Mouse (Mus musculus) hindbrain, embryonic 14.5 days (tissue): Measurements from ENCODE around the gene Wdr38. TPM values are rescaled to one million over a fixed set of nuclear protein-coding genes. Genes with fewer than 3 reads are reported as not detected.
"Not testable (repeated sequence)": the region's sequence is repeated elsewhere in the genome, so short reads cannot be mapped to it uniquely, and the experiment has no call there.

Source experiments
- ATAC-seq: fragments of 200-750 bp; cut with Nextera tagmentation; 2 replicates; pipeline ENCODE4 v1.8.0; 2017; ENCODE audit warnings: moderate number of reproducible peaks, mild to moderate bottlenecking, moderate TSS enrichment, moderate library complexity; ENCODE audit not compliant: low FRiP score
- DNase-seq: peaks from one replicate; pipeline ENCODE4 v3.0.0-alpha.2; 2015; ENCODE audit warnings: low spot score
- H3K27ac ChIP-seq: fragments of 300-500 bp; sonication (generic); 2 replicates; pipeline ENCODE4 v1.5.1; 2014; ENCODE audit warnings: mild to moderate bottlenecking, moderate library complexity
- H3K27me3 ChIP-seq: fragments of 300-500 bp; sonication (generic); 2 replicates; pipeline ENCODE4 v1.6.1; 2014; ENCODE audit warnings: mild to moderate bottlenecking, low read length, mixed read lengths; ENCODE audit not compliant: control insufficient read depth, insufficient read depth
- H3K36me3 ChIP-seq: fragments of 300-500 bp; sonication (generic); replicated peaks from 2 replicates; pipeline ENCODE4 v1.6.1; 2014; ENCODE audit not compliant: control insufficient read depth, insufficient read depth
- H3K4me1 ChIP-seq: fragments of 300-500 bp; sonication (generic); replicated peaks from 2 replicates; pipeline ENCODE4 v1.6.1; 2014; ENCODE audit warnings: antibody characterized with exemption, low read length, mixed read lengths; ENCODE audit not compliant: control insufficient read depth, insufficient read depth
- H3K4me2 ChIP-seq: fragments of 300-500 bp; sonication (generic); replicated peaks from 2 replicates; pipeline ENCODE4 v1.6.1; 2014; ENCODE audit warnings: mild to moderate bottlenecking, moderate library complexity
- H3K4me3 ChIP-seq: fragments of 300-500 bp; sonication (generic); replicated peaks from 2 replicates; pipeline ENCODE4 v1.5.1; 2014; ENCODE audit warnings: mild to moderate bottlenecking, low read length
- H3K9ac ChIP-seq: fragments of 300-500 bp; sonication (generic); 2 replicates; pipeline ENCODE4 v1.6.1; 2014
- H3K9me3 ChIP-seq: fragments of 300-500 bp; sonication (generic); 2 replicates; pipeline ENCODE4 v1.6.1; 2016; ENCODE audit warnings: low read length; ENCODE audit not compliant: control insufficient read depth
- WGBS: fragments of 180-500 bp; shearing (Covaris S2); extraction: QIAGEN DNeasy Blood & Tissue Kit; methylation state at CpG from one replicate; pipeline ENCODE4 v1.1.7; 2014; 5-methylcytosine and 5-hydroxymethylcytosine counted together
- polyA plus RNA-seq: library from polyadenylated mRNA; unstranded; fragments of >200 nt; fragmentation: Nextera tagmentation; extraction: Ambion mirVana; gene quantifications from 2 replicates; pipeline ENCODE4 v1.2.1, GENCODE M21; 2014

Gene Wdr38
- polyA plus RNA-seq, 1 experiment from 2014 or later, result 1.2 TPM

GRCm38 (mm10) chr2:39003512-39003911, 6.2 kb downstream of the Wdr38 start:
- ATAC-seq (no peak), DNase-seq (no peak)
- Histone ChIP-seq H3K4me3 (peak overlapping the region; percentile 69), H3K36me3 (peaks cover 43% of the 10 kb centered on the region), H3K9ac (peak overlapping the region; percentile 78), H3K9me3 (no peaks in the 10 kb centered on the region), H3K27ac (no peak overlapping the region), H3K27me3 (no peaks in the 10 kb centered on the region), H3K4me1 (peaks cover 31% of the 10 kb centered on the region), H3K4me2 (peak overlapping the region; percentile 80)
- 69% methylated on average over 5 of the region's 5 CpGs for WGBS

GRCm38 (mm10) chr2:39004372-39004771, 7.1 kb downstream of the Wdr38 start:
- WGBS, result under 1% methylated on average over 11 of the region's 11 CpGs
- Histone ChIP-seq H3K9me3 (no peaks in the 10 kb centered on the region), H3K4me1 (peaks cover 39% of the 10 kb centered on the region), H3K36me3 (peaks cover 43% of the 10 kb centered on the region), H3K4me2 (peak overlapping the region; percentile 80), H3K9ac (peak overlapping the region; percentile 78), H3K27me3 (no peaks in the 10 kb centered on the region), H3K27ac (peak overlapping the region; percentile 81; the same call in 1 of the 2 replicates), H3K4me3 (peak overlapping the region; percentile 69)
- DNase-seq, result no peak
- ATAC-seq, result no peak

- peaks cover 37% of the 10 kb centered on the region for H3K36me3 ChIP-seq
- peaks cover 43% of the 10 kb centered on the region for H3K4me1 ChIP-seq
- ATAC-seq, result peak; percentile 89
These were observed 7.7 kb downstream of the Wdr38 start, which contains the start of gene Arpc5l for GRCm38 (mm10) chr2:39004880-39005435. TSS of gene Arpc5l (plus strand) at chr2:39005348.

GRCm38 (mm10) chr2:39005574-39006079, 8.4 kb downstream of the Wdr38 start, which contains the start of gene Rpl35:
TSS of gene Rpl35 (minus strand) at chr2:39005624.
- Histone ChIP-seq H3K9ac (peak within 1 kb of the TSS; percentile 78), H3K4me2 (peak within 1 kb of the TSS; percentile 80), H3K36me3 (peaks cover 31% of the 10 kb centered on the region), H3K4me1 (peaks cover 43% of the 10 kb centered on the region), H3K27me3 (no peaks in the 10 kb centered on the region), H3K4me3 (peak within 1 kb of the TSS; percentile 69), H3K9me3 (no peaks in the 10 kb centered on the region), H3K27ac (peak within 1 kb of the TSS; percentile 81)
- 12% methylated on average over 15 of the region's 15 CpGs for WGBS
- DNase-seq, result no peak
- no peak for ATAC-seq

More at GRCm38 (mm10) chr2:39004880-39005435, 7.7 kb downstream of the Wdr38 start, which contains the start of gene Arpc5l:
- Histone ChIP-seq H3K4me2 (peak within 1 kb of the TSS; percentile 80), H3K9me3 (no peaks in the 10 kb centered on the region), H3K27me3 (no peaks in the 10 kb centered on the region), H3K4me3 (peak within 1 kb of the TSS; percentile 69), H3K9ac (peak within 1 kb of the TSS; percentile 78), H3K27ac (peak within 1 kb of the TSS; percentile 81)
- DNase-seq, result peak; percentile 89
- under 1% methylated on average over 51 of the region's 58 CpGs for WGBS

GRCm38 (mm10) chr2:39006149-39006730, 9.0 kb downstream of the Wdr38 start:
- WGBS, result 91% methylated on average over 14 of the region's 14 CpGs

GRCm38 (mm10) chr2:39007865-39008264, 10.6 kb downstream of the Wdr38 start:
- WGBS, result under 1% methylated on average over 44 of the region's 44 CpGs
- peak overlapping the region; percentile 91 for H3K27ac ChIP-seq
- peak; percentile 95 for DNase-seq
- H3K4me3 ChIP-seq, result peak overlapping the region; percentile 85
- H3K4me1 ChIP-seq, result peaks cover 41% of the 10 kb centered on the region
- peaks cover 15% of the 10 kb centered on the region for H3K36me3 ChIP-seq
- H3K4me2 ChIP-seq, result peak overlapping the region; percentile 95
- no peaks in the 10 kb centered on the region for H3K27me3 ChIP-seq
- peak overlapping the region; percentile 86 for H3K9ac ChIP-seq
- peak; percentile 90 for ATAC-seq
- no peaks in the 10 kb centered on the region for H3K9me3 ChIP-seq

More at GRCm38 (mm10) chr2:39006149-39006730, 9.0 kb downstream of the Wdr38 start:
- no peaks in the 10 kb centered on the region for H3K27me3 ChIP-seq
- H3K9ac ChIP-seq, result 0 out of 2 replicates have a peak overlapping the region, but pooled peaks have one; percentile 78
- no peaks in the 10 kb centered on the region for H3K9me3 ChIP-seq
- H3K4me3 ChIP-seq, result peak overlapping the region; percentile 69; the same call in 1 of the 2 replicates
- no peak for ATAC-seq
- peak overlapping the region; percentile 80 for H3K4me2 ChIP-seq
- H3K4me1 ChIP-seq, result peaks cover 43% of the 10 kb centered on the region
- H3K27ac ChIP-seq, result no peak overlapping the region
- no peak for DNase-seq
- H3K36me3 ChIP-seq, result peaks cover 24% of the 10 kb centered on the region

GRCm38 (mm10) chr2:39008350-39008851, 11.1 kb downstream of the Wdr38 start:
- ATAC-seq, result peak; percentile 42
- Histone ChIP-seq H3K27ac (peak overlapping the region; percentile 91), H3K9ac (peak overlapping the region; percentile 86), H3K27me3 (no peaks in the 10 kb centered on the region), H3K9me3 (no peaks in the 10 kb centered on the region), H3K4me1 (peaks cover 37% of the 10 kb centered on the region), H3K36me3 (peaks cover 15% of the 10 kb centered on the region), H3K4me3 (peak overlapping the region; percentile 85), H3K4me2 (peak overlapping the region; percentile 95)
- no peak for DNase-seq
- under 1% methylated on average over 25 of the region's 25 CpGs for WGBS

- H3K4me1 ChIP-seq, result peaks cover 32% of the 10 kb centered on the region
These were observed 11.7 kb downstream of the Wdr38 start for GRCm38 (mm10) chr2:39008954-39009365.

GRCm38 (mm10) chr2:39010144-39010543, 12.9 kb downstream of the Wdr38 start:
- not testable (repeated sequence) for H3K9ac ChIP-seq, ATAC-seq, H3K4me3 ChIP-seq, H3K27ac ChIP-seq, H3K9me3 ChIP-seq, H3K27me3 ChIP-seq, DNase-seq, H3K4me2 ChIP-seq
- Histone ChIP-seq H3K36me3 (peaks cover 29% of the 10 kb centered on the region), H3K4me1 (peaks cover 28% of the 10 kb centered on the region)
- 92% methylated on average over 4 of the region's 5 CpGs for WGBS

More at GRCm38 (mm10) chr2:39008954-39009365, 11.7 kb downstream of the Wdr38 start:
- Histone ChIP-seq H3K27ac (peak overlapping the region; percentile 91; the same call in 1 of the 2 replicates), H3K9ac (peak overlapping the region; percentile 86), H3K36me3 (peaks cover 17% of the 10 kb centered on the region), H3K27me3 (no peaks in the 10 kb centered on the region), H3K9me3 (no peaks in the 10 kb centered on the region), H3K4me3 (peak overlapping the region; percentile 85), H3K4me2 (peak overlapping the region; percentile 95)
- ATAC-seq (no peak), DNase-seq (no peak)
- WGBS, result 35% methylated on average over 3 of the region's 3 CpGs
